Mouse (Mus musculus): ENCODE measurements around the gene Nptn. TPM values are rescaled to one million over a fixed set of nuclear protein-coding genes. Genes with fewer than 3 reads are reported as not detected.

Nptn gene
- total and polyA plus RNA-seq, 2 experiments from 2014 or later: 236 to 298 TPM

GRCm38 (mm10) chr9:58554056-58554907 lies 27.8 kb upstream of the Nptn start:
- peak overlapping the region; percentile 92 for H3K27ac ChIP-seq (ENCODE audit: low read depth, low read length)
- H3K9ac ChIP-seq: peak overlapping the region; percentile 98
- WGBS: 12% methylated on average over 23 of the region's 23 CpGs
- H3K36me3 ChIP-seq (ENCODE audit: insufficient read depth): no peaks in the 10 kb centered on the region
- ATAC-seq (peak; percentile 47), DNase-seq (peak; percentile 73)
- peaks cover 20% of the 10 kb centered on the region; the same call in 1 of the 2 replicates for H3K4me1 ChIP-seq (ENCODE audit: insufficient read depth)
- peak overlapping the region; percentile 90 for H3K4me2 ChIP-seq (ENCODE audit: low read depth)
- TF ChIP-seq CTCF (IDR thresholded peaks at IDR 0.05; ENCODE audit: low read depth): no peak
- H3K4me3 ChIP-seq (ENCODE audit: low read depth, low read length): peak overlapping the region; percentile 87
- no peaks in the 10 kb centered on the region for H3K9me3 ChIP-seq (ENCODE audit: low read length)
- H3K27me3 ChIP-seq (ENCODE audit: insufficient read depth, low read length): no peaks in the 10 kb centered on the region

- Histone ChIP-seq H3K27ac (ENCODE audit: low read depth, low read length) (peak within 1 kb of the TSS; percentile 92), H3K36me3 (ENCODE audit: insufficient read depth) (no peaks in the 10 kb centered on the region), H3K4me2 (ENCODE audit: low read depth) (peak within 1 kb of the TSS; percentile 90), H3K4me3 (ENCODE audit: low read depth, low read length) (peak within 1 kb of the TSS; percentile 87), H3K9me3 (ENCODE audit: low read length) (no peaks in the 10 kb centered on the region), H3K27me3 (ENCODE audit: insufficient read depth, low read length) (no peaks in the 10 kb centered on the region), H3K4me1 (ENCODE audit: insufficient read depth) (peaks cover 20% of the 10 kb centered on the region; the same call in 1 of the 2 replicates), H3K9ac (peak within 1 kb of the TSS; percentile 98)
- peak; percentile 81 for ATAC-seq
- under 1% methylated on average over 68 of the region's 68 CpGs for WGBS
- no peak for TF ChIP-seq CTCF (IDR thresholded peaks at IDR 0.05; ENCODE audit: low read depth)
- DNase-seq: peak; percentile 87
These were observed 26.9 kb upstream of the Nptn start, which contains the start of gene Cd276 for GRCm38 (mm10) chr9:58554908-58555684. Cd276 (minus strand) TSS chr9:58555437.

- no peak for TF ChIP-seq CTCF (IDR thresholded peaks at IDR 0.05; ENCODE audit: low read depth)
- Histone ChIP-seq H3K27ac (ENCODE audit: low read depth, low read length) (peak overlapping the region; percentile 92), H3K4me2 (ENCODE audit: low read depth) (peak overlapping the region; percentile 90), H3K36me3 (ENCODE audit: insufficient read depth) (no peaks in the 10 kb centered on the region), H3K9me3 (ENCODE audit: low read length) (no peaks in the 10 kb centered on the region), H3K27me3 (ENCODE audit: insufficient read depth, low read length) (no peaks in the 10 kb centered on the region), H3K4me3 (ENCODE audit: low read depth, low read length) (peak overlapping the region; percentile 87), H3K9ac (peak overlapping the region; percentile 98), H3K4me1 (ENCODE audit: insufficient read depth) (peaks cover 20% of the 10 kb centered on the region; the same call in 1 of the 2 replicates)
- peak; percentile 17 for ATAC-seq
- DNase-seq: peak; percentile 59
- 14% methylated on average over 9 of the region's 9 CpGs for WGBS
These were observed 26.2 kb upstream of the Nptn start for GRCm38 (mm10) chr9:58555685-58556414.

- Histone ChIP-seq H3K27ac (ENCODE audit: low read depth, low read length) (peak overlapping the region; percentile 92), H3K4me2 (ENCODE audit: low read depth) (no peak overlapping the region; the same call in 1 of the 2 replicates), H3K9ac (0 out of 2 replicates have a peak overlapping the region, but pooled peaks have one; percentile 98), H3K4me1 (ENCODE audit: insufficient read depth) (peaks cover 20% of the 10 kb centered on the region; the same call in 1 of the 2 replicates), H3K27me3 (ENCODE audit: insufficient read depth, low read length) (no peaks in the 10 kb centered on the region), H3K4me3 (ENCODE audit: low read depth, low read length) (no peak overlapping the region), H3K9me3 (ENCODE audit: low read length) (no peaks in the 10 kb centered on the region), H3K36me3 (ENCODE audit: insufficient read depth) (no peaks in the 10 kb centered on the region)
- no peak for TF ChIP-seq CTCF (IDR thresholded peaks at IDR 0.05; ENCODE audit: low read depth)
- ATAC-seq (no peak), DNase-seq (no peak)
- WGBS: 38% methylated on average over 7 of the region's 7 CpGs
These were observed 25.4 kb upstream of the Nptn start for GRCm38 (mm10) chr9:58556627-58557026.

GRCm38 (mm10) chr9:58557457-58558455 lies 24.3 kb upstream of the Nptn start:
- TF ChIP-seq CTCF (IDR thresholded peaks at IDR 0.05; ENCODE audit: low read depth): no peak
- DNase-seq: no peak
- Histone ChIP-seq H3K9me3 (ENCODE audit: low read length) (no peaks in the 10 kb centered on the region), H3K36me3 (ENCODE audit: insufficient read depth) (no peaks in the 10 kb centered on the region), H3K9ac (no peak overlapping the region), H3K4me3 (ENCODE audit: low read depth, low read length) (no peak overlapping the region), H3K27me3 (ENCODE audit: insufficient read depth, low read length) (no peaks in the 10 kb centered on the region), H3K4me2 (ENCODE audit: low read depth) (no peak overlapping the region), H3K27ac (ENCODE audit: low read depth, low read length) (no peak overlapping the region), H3K4me1 (ENCODE audit: insufficient read depth) (peaks cover 20% of the 10 kb centered on the region; the same call in 1 of the 2 replicates)
- 68% methylated on average over 3 of the region's 3 CpGs for WGBS
- no peak for ATAC-seq

Data from forebrain, postnatal 0 days (tissue).